ENCODE assay signal across 27 mouse cellular contexts in genomic region chr5:16345393-16345792, GRCm38 (mm10).
DNase-seq lines count a peak whose midpoint lies in the region; ATAC-seq and TF ChIP-seq lines count a peak whose summit lies in the region.
"Had no signal": no experiment of that assay in that cellular context is flagged by ENCODE, and none has a peak within 500 bp of the region (broad histone marks: within the 10 kb centered on the region; RNA-seq: fewer than 3 reads in every experiment).

No protein-coding gene starts in this region.

- H3K27ac ChIP-seq in forebrain, embryonic 13.5 days = no peak overlapping the region
- no peak overlapping the region for H3K27ac ChIP-seq in forebrain, embryonic 11.5 days (ENCODE audit: low read depth, low read length)
- no peak overlapping the region for H3K27ac ChIP-seq in midbrain, embryonic 14.5 days (replicated peaks; ENCODE audit: low read depth, low read length)
- H3K27ac ChIP-seq in midbrain, postnatal 0 days (ENCODE audit: low read depth, low read length) = no peak overlapping the region
- H3K27ac ChIP-seq in midbrain, embryonic 16.5 days (ENCODE audit: low read length) = no peak overlapping the region
- H3K27ac ChIP-seq: hindbrain, embryonic 12.5 days; hindbrain, postnatal 0 days; intestine, embryonic 15.5 days; layer of hippocampus, adult 2 months; liver, embryonic 14.5 days; midbrain, embryonic 10.5 days had no signal

- no peak for TF ChIP-seq CTCF in midbrain, postnatal 0 days (IDR thresholded peaks at IDR 0.05)
- no peak for TF ChIP-seq CTCF in brain, embryonic 14.5 days (IDR thresholded peaks at IDR 0.05; ENCODE audit: borderline replicate concordance, extremely low read depth, insufficient read depth, insufficient read length)

- no peaks in the 10 kb centered on the region for H3K9me3 ChIP-seq in forebrain, embryonic 13.5 days (replicated peaks)
- no peaks in the 10 kb centered on the region for H3K9me3 ChIP-seq in forebrain, embryonic 11.5 days (ENCODE audit: control insufficient read depth, low read length)
- no peaks in the 10 kb centered on the region for H3K9me3 ChIP-seq in midbrain, embryonic 14.5 days (ENCODE audit: control insufficient read depth, low read length)
- no peaks in the 10 kb centered on the region for H3K9me3 ChIP-seq in midbrain, postnatal 0 days (ENCODE audit: low read length)
- H3K9me3 ChIP-seq in midbrain, embryonic 16.5 days (replicated peaks; ENCODE audit: control insufficient read depth, low read length, poor library complexity, severe bottlenecking) = no peaks in the 10 kb centered on the region
- H3K9me3 ChIP-seq: hindbrain, embryonic 12.5 days; intestine, embryonic 15.5 days; midbrain, embryonic 10.5 days had no signal

- no peak for TF ChIP-seq POLR2A in brain, embryonic 14.5 days (IDR thresholded peaks at IDR 0.05; ENCODE audit: borderline replicate concordance, extremely low read depth, insufficient read depth, insufficient read length, poor library complexity, severe bottlenecking)

- no peak overlapping the region for H3K9ac ChIP-seq in forebrain, embryonic 13.5 days
- no peak overlapping the region for H3K9ac ChIP-seq in forebrain, embryonic 11.5 days (ENCODE audit: low read length)
- no peak overlapping the region for H3K9ac ChIP-seq in midbrain, embryonic 14.5 days (replicated peaks; ENCODE audit: low read length)
- H3K9ac ChIP-seq in midbrain, postnatal 0 days (replicated peaks; ENCODE audit: low read length, poor library complexity, severe bottlenecking) = no peak overlapping the region
- H3K9ac ChIP-seq in midbrain, embryonic 16.5 days (ENCODE audit: low read depth, low read length) = no peak overlapping the region
- H3K9ac ChIP-seq: hindbrain, embryonic 12.5 days; intestine, embryonic 15.5 days; liver, embryonic 14.5 days had no signal

- no peak overlapping the region for H3K4me2 ChIP-seq in forebrain, embryonic 13.5 days
- H3K4me2 ChIP-seq in forebrain, embryonic 11.5 days (ENCODE audit: low read depth, low read length, severe bottlenecking) = no peak overlapping the region
- H3K4me2 ChIP-seq in midbrain, embryonic 14.5 days (ENCODE audit: low read length) = no peak overlapping the region
- H3K4me2 ChIP-seq in midbrain, postnatal 0 days (ENCODE audit: low read depth, low read length, poor library complexity, severe bottlenecking) = no peak overlapping the region
- H3K4me2 ChIP-seq in midbrain, embryonic 16.5 days (ENCODE audit: low read length) = no peak overlapping the region
- H3K4me2 ChIP-seq: heart, embryonic 11.5 days; hindbrain, embryonic 12.5 days; intestine, embryonic 15.5 days had no signal

- peak; percentile 75 for ATAC-seq in forebrain, embryonic 13.5 days
- no peak for ATAC-seq in forebrain, embryonic 11.5 days (replicated peaks; ENCODE audit: low FRiP score)
- ATAC-seq in midbrain, embryonic 14.5 days (ENCODE audit: low FRiP score, low TSS enrichment) = no peak
- ATAC-seq in midbrain, postnatal 0 days (ENCODE audit: low FRiP score) = no peak
- ATAC-seq in cerebellum, adult (ENCODE audit: insufficient number of reproducible peaks, low FRiP score, low TSS enrichment) = no peak
- ATAC-seq in midbrain, embryonic 16.5 days = no peak
- ATAC-seq: hindbrain, postnatal 0 days; intestine, embryonic 15.5 days had no signal

- H3K4me1 ChIP-seq in forebrain, embryonic 13.5 days = no peaks in the 10 kb centered on the region
- H3K4me1 ChIP-seq in forebrain, embryonic 11.5 days (replicated peaks; ENCODE audit: control insufficient read depth, insufficient read depth, low read length) = no peaks in the 10 kb centered on the region
- H3K4me1 ChIP-seq in midbrain, embryonic 14.5 days (ENCODE audit: control insufficient read depth, insufficient read depth, low read length) = no peaks in the 10 kb centered on the region
- H3K4me1 ChIP-seq in midbrain, postnatal 0 days (ENCODE audit: insufficient read depth, low read length) = no peaks in the 10 kb centered on the region
- H3K4me1 ChIP-seq in midbrain, embryonic 16.5 days (ENCODE audit: control insufficient read depth, insufficient read depth, low read length) = no peaks in the 10 kb centered on the region
- H3K4me1 ChIP-seq: hindbrain, embryonic 12.5 days; intestine, embryonic 15.5 days; midbrain, embryonic 10.5 days had no signal

- DNase-seq in forebrain, embryonic 11.5 days (ENCODE audit: low spot score) = no peak
- peak; percentile 19 for DNase-seq in midbrain, embryonic 14.5 days
- DNase-seq in midbrain, postnatal 0 days (ENCODE audit: low spot score) = no peak
- DNase-seq in brain, embryonic 14.5 days (ENCODE audit: low read depth) = peak; percentile 79
- no peak for DNase-seq in natural killer cell, adult 2 months (ENCODE audit: low spot score in 2 of 2)
- DNase-seq: adrenal gland, postnatal 10 days; cerebellum, adult 2 months; cerebellum, postnatal 14 days; gastrocnemius, postnatal 25 days; heart, adult 18-20 months; heart, postnatal 36 days; kidney, adult 8-10 months; kidney, postnatal 10 days; left cerebral cortex, postnatal 4 days; lung, adult 2 months; lung, postnatal 14 days had no signal

- H3K36me3 ChIP-seq in forebrain, embryonic 13.5 days (ENCODE audit: poor library complexity, severe bottlenecking) = peaks cover 6% of the 10 kb centered on the region; the same call in 1 of the 2 replicates
- H3K36me3 ChIP-seq in forebrain, embryonic 11.5 days (ENCODE audit: control insufficient read depth, insufficient read depth, low read length) = no peaks in the 10 kb centered on the region
- no peaks in the 10 kb centered on the region for H3K36me3 ChIP-seq in midbrain, embryonic 14.5 days (ENCODE audit: control insufficient read depth, insufficient read depth, low read length)
- H3K36me3 ChIP-seq in midbrain, postnatal 0 days (ENCODE audit: insufficient read depth, low read length) = no peaks in the 10 kb centered on the region
- 0 out of 2 replicates have a peak, but pooled peaks cover 3% of the 10 kb centered on the region for H3K36me3 ChIP-seq in midbrain, embryonic 16.5 days (ENCODE audit: control insufficient read depth, insufficient read depth, low read length)
- H3K36me3 ChIP-seq: hindbrain, embryonic 12.5 days; intestine, embryonic 15.5 days; midbrain, embryonic 10.5 days had no signal

- H3K4me3 ChIP-seq in forebrain, embryonic 13.5 days = no peak overlapping the region
- no peak overlapping the region for H3K4me3 ChIP-seq in forebrain, embryonic 11.5 days (ENCODE audit: low read depth, low read length)
- no peak overlapping the region for H3K4me3 ChIP-seq in midbrain, embryonic 14.5 days (replicated peaks; ENCODE audit: low read depth, low read length)
- H3K4me3 ChIP-seq in midbrain, postnatal 0 days (ENCODE audit: low read depth, low read length) = no peak overlapping the region
- H3K4me3 ChIP-seq in midbrain, embryonic 16.5 days (ENCODE audit: low read depth, low read length) = no peak overlapping the region
- H3K4me3 ChIP-seq: erythroblast, embryonic 14.5 days; hindbrain, embryonic 12.5 days; intestine, embryonic 15.5 days; layer of hippocampus, adult 2 months; midbrain, embryonic 10.5 days had no signal

- H3K27me3 ChIP-seq in forebrain, embryonic 13.5 days = no peaks in the 10 kb centered on the region
- H3K27me3 ChIP-seq in forebrain, embryonic 11.5 days (ENCODE audit: control insufficient read depth, insufficient read depth, low read length) = no peaks in the 10 kb centered on the region
- H3K27me3 ChIP-seq in midbrain, embryonic 14.5 days (ENCODE audit: control insufficient read depth, insufficient read depth, low read length) = no peaks in the 10 kb centered on the region
- H3K27me3 ChIP-seq in midbrain, postnatal 0 days (ENCODE audit: insufficient read depth, low read length) = no peaks in the 10 kb centered on the region
- H3K27me3 ChIP-seq in midbrain, embryonic 16.5 days (ENCODE audit: control insufficient read depth, insufficient read depth, low read depth, low read length) = no peaks in the 10 kb centered on the region
- H3K27me3 ChIP-seq: hindbrain, embryonic 12.5 days; intestine, embryonic 15.5 days had no signal

Comparison
In these comparisons a context has a peak if more than half of its experiments do, and no peak if none do; other contexts are left out.
1. DNase-seq: peak in midbrain, embryonic 14.5 days (single experiment) and brain, embryonic 14.5 days (single experiment); none in forebrain, embryonic 11.5 days (single experiment), midbrain, postnatal 0 days (single experiment) and natural killer cell, adult 2 months (0 of 2).